Mouse (Mus musculus) bone marrow, adult 2 months (tissue): ENCODE measurements around the gene Ap5z1.

Experiments used
- CTCF ChIP-seq: fragments of 200-500 bp; IDR thresholded peaks from 2 replicates; pipeline ENCODE4 v1.5.1; 2011; ENCODE audit warnings: low read length, control low read depth; ENCODE audit not compliant: control insufficient read depth, insufficient read depth
- POLR2A ChIP-seq: fragments of 200-500 bp; IDR thresholded peaks from 2 replicates; pipeline ENCODE4 v1.6.1; 2011; ENCODE audit warnings: low read depth, mild to moderate bottlenecking, control low read depth, low read length, borderline replicate concordance; ENCODE audit not compliant: control insufficient read depth

- TF ChIP-seq POLR2A (no peak), CTCF (no peak)
Measured at GRCm38 (mm10) chr5:142475669-142476068, 11.9 kb downstream of the Ap5z1 start.
